Mouse (Mus musculus) heart, embryonic 16.5 days (tissue): ENCODE measurements around the gene Trim27. TPM values are rescaled to one million over a fixed set of nuclear protein-coding genes. Genes with fewer than 3 reads are reported as not detected.

Source experiments
- ATAC-seq: fragments of 200-750 bp; cut with Nextera tagmentation; replicated peaks from 2 replicates; pipeline ENCODE4 v1.8.0; 2017; ENCODE audit warnings: moderate number of reproducible peaks; ENCODE audit not compliant: insufficient read depth, low FRiP score; ENCODE audit errors: extremely low read depth
- H3K27ac ChIP-seq: fragments of 300-500 bp; sonication (generic); 2 replicates; pipeline ENCODE4 v1.5.1; 2014; ENCODE audit warnings: mild to moderate bottlenecking, low read length, control low read depth, moderate library complexity
- H3K27me3 ChIP-seq: fragments of 300-500 bp; sonication (generic); 2 replicates; pipeline ENCODE4 v1.6.1; 2014; ENCODE audit warnings: low read length, mixed read lengths; ENCODE audit not compliant: control insufficient read depth, insufficient read depth
- H3K36me3 ChIP-seq: fragments of 300-500 bp; sonication (generic); 2 replicates; pipeline ENCODE4 v1.6.1; 2014; ENCODE audit not compliant: control insufficient read depth, insufficient read depth
- H3K4me1 ChIP-seq: fragments of 300-500 bp; sonication (generic); 2 replicates; pipeline ENCODE4 v1.6.1; 2014; ENCODE audit warnings: low read length, mixed read lengths; ENCODE audit not compliant: control insufficient read depth, insufficient read depth
- H3K4me2 ChIP-seq: fragments of 300-500 bp; sonication (generic); 2 replicates; pipeline ENCODE4 v1.6.1; 2014; ENCODE audit warnings: low read depth, mild to moderate bottlenecking, control low read depth, low read length
- H3K4me3 ChIP-seq: fragments of 300-500 bp; sonication (generic); 2 replicates; pipeline ENCODE4 v1.5.1; 2014; ENCODE audit warnings: mild to moderate bottlenecking, control low read depth, low read length
- H3K9ac ChIP-seq: fragments of 300-500 bp; sonication (generic); 2 replicates; pipeline ENCODE4 v1.6.1; 2014; ENCODE audit warnings: low read length, control low read depth
- H3K9me3 ChIP-seq: fragments of 300-500 bp; sonication (generic); replicated peaks from 2 replicates; pipeline ENCODE4 v1.6.1; 2016; ENCODE audit warnings: low read length; ENCODE audit not compliant: control insufficient read depth
- WGBS: fragments of 180-500 bp; shearing (Covaris S2); extraction: QIAGEN DNeasy Blood & Tissue Kit; methylation state at CpG from one replicate; pipeline ENCODE4 v1.1.7; 2014; 5-methylcytosine and 5-hydroxymethylcytosine counted together
- polyA plus RNA-seq: library from polyadenylated mRNA; unstranded; fragments of >200 nt; fragmentation: Nextera tagmentation; extraction: Ambion mirVana; gene quantifications from 2 replicates; pipeline ENCODE4 v1.2.1, GENCODE M21; 2015

The Trim27 gene
- polyA plus RNA-seq, 1 experiment from 2014 or later: 72.8 TPM

- Histone ChIP-seq H3K27me3 (peaks cover 4% of the 10 kb centered on the region; the same call in 1 of the 2 replicates), H3K9ac (peak overlapping the region; percentile 70), H3K27ac (no peak overlapping the region), H3K4me1 (peaks cover 8% of the 10 kb centered on the region; the same call in 1 of the 2 replicates), H3K9me3 (no peaks in the 10 kb centered on the region), H3K4me3 (peak overlapping the region; percentile 67), H3K4me2 (peak overlapping the region; percentile 89), H3K36me3 (no peaks in the 10 kb centered on the region)
- peak; percentile 96 for ATAC-seq
- under 1% methylated on average over 20 of the region's 20 CpGs for WGBS
Measured at GRCm38 (mm10) chr13:21222463-21223022, 43.3 kb downstream of the Trim27 start.

GRCm38 (mm10) chr13:21223242-21223655, 44.0 kb downstream of the Trim27 start:
- Histone ChIP-seq H3K27ac (no peak overlapping the region), H3K36me3 (no peaks in the 10 kb centered on the region), H3K4me2 (peak overlapping the region; percentile 89), H3K27me3 (peaks cover 4% of the 10 kb centered on the region; the same call in 1 of the 2 replicates), H3K4me3 (peak overlapping the region; percentile 67), H3K9me3 (no peaks in the 10 kb centered on the region), H3K4me1 (peaks cover 8% of the 10 kb centered on the region; the same call in 1 of the 2 replicates), H3K9ac (peak overlapping the region; percentile 66)
- no peak for ATAC-seq
- WGBS: 4% methylated on average over 10 of the region's 10 CpGs

GRCm38 (mm10) chr13:21224376-21224775, 45.1 kb downstream of the Trim27 start:
- Histone ChIP-seq H3K27ac (no peak overlapping the region), H3K9ac (no peak overlapping the region), H3K4me2 (no peak overlapping the region), H3K36me3 (no peaks in the 10 kb centered on the region), H3K27me3 (peaks cover 4% of the 10 kb centered on the region; the same call in 1 of the 2 replicates), H3K4me1 (peaks cover 8% of the 10 kb centered on the region; the same call in 1 of the 2 replicates), H3K9me3 (no peaks in the 10 kb centered on the region), H3K4me3 (no peak overlapping the region)
- 84% methylated on average over 1 of the region's 1 CpGs for WGBS
- ATAC-seq: no peak

GRCm38 (mm10) chr13:21225206-21225605, 46.0 kb downstream of the Trim27 start:
- H3K27ac ChIP-seq: no peak overlapping the region
- no peaks in the 10 kb centered on the region for H3K36me3 ChIP-seq
- H3K4me3 ChIP-seq: no peak overlapping the region
- H3K27me3 ChIP-seq: peaks cover 2% of the 10 kb centered on the region; the same call in 1 of the 2 replicates
- H3K4me2 ChIP-seq: no peak overlapping the region
- H3K4me1 ChIP-seq: peaks cover 8% of the 10 kb centered on the region; the same call in 1 of the 2 replicates
- H3K9me3 ChIP-seq: no peaks in the 10 kb centered on the region
- no peak for ATAC-seq
- H3K9ac ChIP-seq: no peak overlapping the region
- 71% methylated on average over 6 of the region's 6 CpGs for WGBS

GRCm38 (mm10) chr13:21226031-21226430, 46.8 kb downstream of the Trim27 start:
- ATAC-seq: no peak
- Histone ChIP-seq H3K4me2 (no peak overlapping the region), H3K36me3 (no peaks in the 10 kb centered on the region), H3K4me1 (peaks cover 8% of the 10 kb centered on the region; the same call in 1 of the 2 replicates), H3K27me3 (peaks cover 2% of the 10 kb centered on the region; the same call in 1 of the 2 replicates), H3K9me3 (no peaks in the 10 kb centered on the region), H3K4me3 (no peak overlapping the region), H3K27ac (no peak overlapping the region), H3K9ac (no peak overlapping the region)
- 24% methylated on average over 3 of the region's 3 CpGs for WGBS

- peaks cover 3% of the 10 kb centered on the region; the same call in 1 of the 2 replicates for H3K4me1 ChIP-seq
- H3K4me2 ChIP-seq: peak overlapping the region; percentile 82
- H3K9me3 ChIP-seq: peaks cover 5% of the 10 kb centered on the region
- WGBS: 1% methylated on average over 43 of the region's 43 CpGs
- H3K27me3 ChIP-seq: no peaks in the 10 kb centered on the region
- no peak overlapping the region for H3K27ac ChIP-seq
- H3K36me3 ChIP-seq: no peaks in the 10 kb centered on the region
- peak overlapping the region; percentile 68 for H3K9ac ChIP-seq
- ATAC-seq: peak; percentile 88
- peak overlapping the region; percentile 56 for H3K4me3 ChIP-seq
Measured at GRCm38 (mm10) chr13:21233732-21234705, 54.8 kb downstream of the Trim27 start.

GRCm38 (mm10) chr13:21236714-21237113, 57.5 kb downstream of the Trim27 start:
- Histone ChIP-seq H3K27me3 (no peaks in the 10 kb centered on the region), H3K4me3 (no peak overlapping the region), H3K9me3 (peaks cover 7% of the 10 kb centered on the region), H3K27ac (no peak overlapping the region), H3K4me1 (peaks cover 3% of the 10 kb centered on the region; the same call in 1 of the 2 replicates), H3K9ac (no peak overlapping the region), H3K4me2 (no peak overlapping the region), H3K36me3 (no peaks in the 10 kb centered on the region)
- 54% methylated on average over 2 of the region's 2 CpGs for WGBS
- ATAC-seq: no peak

GRCm38 (mm10) chr13:21237161-21237560, 57.9 kb downstream of the Trim27 start:
- Histone ChIP-seq H3K4me3 (no peak overlapping the region), H3K27ac (no peak overlapping the region), H3K4me2 (no peak overlapping the region), H3K9me3 (peaks cover 7% of the 10 kb centered on the region), H3K4me1 (peaks cover 3% of the 10 kb centered on the region; the same call in 1 of the 2 replicates), H3K36me3 (no peaks in the 10 kb centered on the region), H3K27me3 (no peaks in the 10 kb centered on the region), H3K9ac (no peak overlapping the region)
- 53% methylated on average over 6 of the region's 6 CpGs for WGBS
- no peak for ATAC-seq
